Mouse (Mus musculus) heart, adult 8-10 months (tissue): Measurements from ENCODE around the gene Krt14. TPM values are rescaled to one million over a fixed set of nuclear protein-coding genes. Genes with fewer than 3 reads are reported as not detected.

Experiments
- DNase-seq: peaks from one replicate; pipeline ENCODE4 v3.0.0; 2022; ENCODE audit warnings: low spot score
- total RNA-seq, 4 experiments: library from RNA; stranded (reverse); gene quantifications; 2 replicates each; pipeline ENCODE4 v1.2.4; 2022

Krt14 gene
- total RNA-seq, 4 experiments from 2014 or later, result 0.25 to 0.63 TPM; not detected in 2

- no peak for DNase-seq
These were observed 43.0 kb downstream of the Krt14 start for GRCm38 (mm10) chr11:100164392-100164791.

- DNase-seq, result no peak
These were observed 49.4 kb downstream of the Krt14 start for GRCm38 (mm10) chr11:100157908-100158477.

GRCm38 (mm10) chr11:100157331-100157730, 50.0 kb downstream of the Krt14 start:
- no peak for DNase-seq

- no peak for DNase-seq
These were observed 51.7 kb downstream of the Krt14 start for GRCm38 (mm10) chr11:100155497-100156255.

Other genes with a start within 250 kb of the Krt14 start
- not detected for gene Krtap29-1, start 228.5 kb downstream of the Krt14 start, total RNA-seq
- gene Krtap16-1, start 221.0 kb downstream of the Krt14 start, total RNA-seq, result not detected
- gene Krtap17-1, start 213.6 kb downstream of the Krt14 start, total RNA-seq, result not detected
- not detected for gene Krt33a, start 191.3 kb downstream of the Krt14 start, total RNA-seq
- gene Krt33b, start 177.7 kb downstream of the Krt14 start, total RNA-seq, result not detected
- gene Krt34, start 166.0 kb downstream of the Krt14 start, total RNA-seq, result not detected
- not detected for gene Krt31, start 157.0 kb downstream of the Krt14 start, total RNA-seq
- gene Krt32, start 119.3 kb downstream of the Krt14 start, total RNA-seq, result not detected
- gene Krt35, start 111.3 kb downstream of the Krt14 start, total RNA-seq, result not detected
- not detected for gene Krt36, start 101.9 kb downstream of the Krt14 start, total RNA-seq
- not detected for gene Krt13, start 86.0 kb downstream of the Krt14 start, total RNA-seq
- gene Krt15, start 71.6 kb downstream of the Krt14 start, total RNA-seq, result under 1 TPM in 1 of 4 experiments, not detected in 3; 0.92 TPM
- gene Krt19, start 58.9 kb downstream of the Krt14 start, total RNA-seq, result 1 to 10 TPM; 4.6 to 9.6 (median 6.7) TPM
- not detected for gene Krt9, start 14.3 kb downstream of the Krt14 start, total RNA-seq
- not detected for gene Krt16, start 41.4 kb upstream of the Krt14 start, total RNA-seq
- not detected for gene Krt17, start 53.5 kb upstream of the Krt14 start, total RNA-seq
- not detected for gene Krt42, start 62.3 kb upstream of the Krt14 start, total RNA-seq
- gene Eif1, start 112.3 kb upstream of the Krt14 start, total RNA-seq, result 1,000 to 10,000 TPM; 1,527 to 1,967 (median 1,680) TPM
- gene Gast, start 126.9 kb upstream of the Krt14 start, total RNA-seq, result not detected
- 1 to 10 TPM; 1.0 to 2.5 (median 2.0) TPM for gene Hap1, start 148.6 kb upstream of the Krt14 start, total RNA-seq
- 100 to 1,000 TPM; 224 to 279 (median 261) TPM for gene Jup, start 190.2 kb upstream of the Krt14 start, total RNA-seq
- gene P3h4, start 207.3 kb upstream of the Krt14 start, total RNA-seq, result 10 to 100 TPM; 13.7 to 19.4 (median 16.4) TPM
- 10 to 100 TPM in 1 of 4 experiments, 1 to 10 TPM in 3; 9.0 to 11.1 (median 9.0) TPM for gene Fkbp10, start 208.1 kb upstream of the Krt14 start, total RNA-seq
- gene Nt5c3b, start 234.3 kb upstream of the Krt14 start, total RNA-seq, result 10 to 100 TPM; 18.8 to 28.0 (median 25.2) TPM
- under 1 TPM; 0.59 to 0.90 (median 0.77) TPM for gene Klhl10, start 234.4 kb upstream of the Krt14 start, total RNA-seq